ENCODE assay signal across 21 mouse cellular contexts in genomic region chr4:135074646-135075045, GRCm38 (mm10). TPM values are rescaled to one million over a fixed set of nuclear protein-coding genes. Genes with fewer than 3 reads are reported as not detected.
DNase-seq lines count a peak whose midpoint lies in the region; TF ChIP-seq lines count a peak whose summit lies in the region.
"Had no signal": no experiment of that assay in that cellular context is flagged by ENCODE, and none has a peak within 500 bp of the region (broad histone marks: within the 10 kb centered on the region; RNA-seq: fewer than 3 reads in every experiment).

No protein-coding gene starts in this region.

- TF ChIP-seq POLR2A in heart, adult 2 months (IDR thresholded peaks at IDR 0.05; ENCODE audit: insufficient read depth, low read depth, low read length), result no peak

- no peak for TF ChIP-seq EP300 in heart, adult 2 months (IDR thresholded peaks at IDR 0.05; ENCODE audit: insufficient read depth, low read depth, low read length)

- H3K27ac ChIP-seq in heart, adult 2 months, result no peak overlapping the region
- H3K27ac ChIP-seq: embryonic facial prominence, embryonic 10.5 days; embryonic facial prominence, embryonic 12.5 days; forebrain, embryonic 13.5 days; forebrain, embryonic 15.5 days had no signal

- TF ChIP-seq CTCF in heart, adult 2 months (IDR thresholded peaks at IDR 0.05), result no peak

- intact Hi-C loops in heart, adult 2 months (cut with DNase I), result no loop called here

- H3K4me3 ChIP-seq in heart, adult 2 months, result no peak overlapping the region
- H3K4me3 ChIP-seq: embryonic facial prominence, embryonic 10.5 days; embryonic facial prominence, embryonic 12.5 days; forebrain, embryonic 13.5 days; forebrain, embryonic 15.5 days had no signal

- no peaks in the 10 kb centered on the region for H3K27me3 ChIP-seq in heart, adult 2 months (ENCODE audit: control insufficient read depth, insufficient read depth, low read length)
- H3K27me3 ChIP-seq: embryonic facial prominence, embryonic 12.5 days; forebrain, embryonic 13.5 days; forebrain, embryonic 15.5 days; Patski had no signal

- H3K4me1 ChIP-seq in heart, adult 2 months (ENCODE audit: control insufficient read depth, insufficient read depth, low read length), result no peaks in the 10 kb centered on the region
- H3K4me1 ChIP-seq: forebrain, embryonic 15.5 days had no signal

- no peaks in the 10 kb centered on the region for H3K36me3 ChIP-seq in heart, adult 2 months (ENCODE audit: control insufficient read depth, insufficient read depth, low read length)
- H3K36me3 ChIP-seq: embryonic facial prominence, embryonic 10.5 days; embryonic facial prominence, embryonic 12.5 days; forebrain, embryonic 15.5 days had no signal

- no peak overlapping the region for H3K9ac ChIP-seq in heart, adult 2 months (ENCODE audit: low read depth, low read length)
- H3K9ac ChIP-seq: embryonic facial prominence, embryonic 12.5 days; forebrain, embryonic 13.5 days; forebrain, embryonic 15.5 days had no signal

- H3K79me2 ChIP-seq in heart, adult 2 months (replicated peaks; ENCODE audit: control insufficient read depth, insufficient read depth, low read length), result no peaks in the 10 kb centered on the region

- 60% methylated on average over 4 of the region's 4 CpGs for WGBS in heart, adult 2 months

- DNase-seq in thymus, postnatal 0 days (ENCODE audit: low spot score), result peak; percentile 77
- DNase-seq in thymus, adult 18-20 months, result no peak
- DNase-seq in thymus, postnatal 25 days, result peak; percentile 40
- DNase-seq in thymus, postnatal 36 days, result no peak
- DNase-seq in induced T-regulatory cell, adult 2 months (ENCODE audit: low read depth), result peak; percentile 47
- DNase-seq in lung, postnatal 25 days (ENCODE audit: low spot score), result no peak
- DNase-seq in heart, adult 2 months, result no peak
- DNase-seq: adrenal gland, adult 8-10 months; adrenal gland, postnatal 14 days; adrenal gland, postnatal 36 days; cerebellum, adult 11-12 months; cerebellum, adult 2 months; cerebellum, adult 9-10 months; cerebellum, postnatal 10 days; cerebellum, postnatal 25 days had no signal

RNA-seq across cellular contexts. Expression of gene Runx3, which starts 45.8 kb away (rescaled TPM):
- polyA plus RNA-seq in thymus, postnatal 0 days (2015; fragmentation: Nextera tagmentation; extraction: Ambion mirVana), result 4.8 and 7.9 TPM in 2 replicates
- total RNA-seq in heart, adult 2 months (2021), result 1 to 10 TPM in 1 of 2 experiments, under 1 TPM in 1; 0.97 to 1.2 TPM
- 0.15 and 0.39 TPM in 2 replicates for polyA plus RNA-seq in heart, adult 2 months (2012; rRNA removed)
- polyA plus RNA-seq: cerebellum, adult 2 months; cortical plate, adult 2 months; forebrain, embryonic 13.5 days; forebrain, embryonic 15.5 days had no signal

Comparison
In these comparisons a context has a peak if more than half of its experiments do, and no peak if none do; other contexts are left out.
1. DNase-seq: peak in thymus, postnatal 0 days (single experiment), thymus, postnatal 25 days (single experiment) and induced T-regulatory cell, adult 2 months (single experiment); none in thymus, adult 18-20 months (0 of 2), thymus, postnatal 36 days (0 of 2), lung, postnatal 25 days (single experiment) and heart, adult 2 months (0 of 2).